Mouse (Mus musculus): ENCODE results near the gene Trim24.
A peak's percentile ranks its signal among the peaks of the same experiment; 100 is the strongest.

Gene Trim24

GRCm38 (mm10) chr6:37863961-37864730 lies 6.5 kb upstream of the Trim24 start:
- no peak for DNase-seq (ENCODE audit: low spot score in 2 of 2)

DNA sequence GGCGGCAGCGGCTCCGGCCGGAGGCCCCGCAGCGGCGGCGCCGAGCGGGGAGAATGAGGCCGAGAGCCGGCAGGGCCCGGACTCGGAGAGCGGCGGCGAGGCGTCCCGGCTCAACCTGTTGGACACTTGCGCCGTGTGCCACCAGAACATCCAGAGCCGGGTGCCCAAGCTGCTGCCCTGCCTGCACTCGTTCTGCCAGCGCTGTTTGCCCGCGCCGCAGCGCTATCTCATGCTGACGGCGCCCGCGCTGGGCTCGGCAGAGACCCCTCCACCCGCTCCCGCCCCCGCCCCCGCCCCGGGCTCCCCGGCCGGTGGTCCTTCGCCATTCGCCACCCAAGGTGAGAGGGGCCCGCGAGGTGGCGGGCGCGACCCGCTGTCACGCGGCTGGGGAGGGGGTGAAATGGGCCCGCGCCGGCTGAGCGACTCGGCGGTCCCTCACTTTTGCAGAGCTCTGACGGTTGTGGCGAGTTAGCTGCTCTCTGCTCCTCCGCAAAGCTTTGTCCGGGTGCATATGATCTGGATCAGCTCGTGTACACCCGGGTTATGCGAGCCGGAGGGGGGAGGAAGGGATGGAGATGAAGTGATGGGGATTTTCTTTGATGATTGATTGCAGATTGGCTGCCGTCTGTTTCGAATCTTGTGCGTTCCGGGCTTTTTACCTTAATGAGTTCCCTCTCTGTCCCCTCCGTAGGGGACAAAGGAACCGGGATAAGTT lies 683 bp downstream of the Trim24 start:
- DNase-seq (ENCODE audit: low spot score in 2 of 2): peak; percentile 39 to 64

DNA sequence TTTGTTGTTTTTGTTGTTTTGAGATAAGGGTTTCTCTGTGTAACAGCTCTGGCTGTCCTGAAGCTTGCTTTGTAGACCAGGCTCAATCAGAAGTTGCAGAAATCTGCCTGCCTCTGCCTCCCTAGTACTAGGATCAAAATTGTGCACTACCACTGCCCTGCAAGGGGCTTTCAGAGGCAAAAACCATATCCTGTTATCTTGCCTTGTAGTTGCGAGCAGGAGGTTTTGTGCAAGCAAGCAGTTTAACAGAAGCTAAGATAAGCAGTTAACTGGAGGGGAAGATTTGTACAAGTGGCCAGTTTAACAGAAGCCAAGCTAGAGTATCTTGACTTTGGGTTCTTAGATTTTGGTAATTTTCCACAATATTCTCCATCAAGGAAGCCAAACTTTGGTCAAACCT lies 2.2 kb downstream of the Trim24 start:
- no peak for DNase-seq (ENCODE audit: low spot score in 2 of 2)

DNA sequence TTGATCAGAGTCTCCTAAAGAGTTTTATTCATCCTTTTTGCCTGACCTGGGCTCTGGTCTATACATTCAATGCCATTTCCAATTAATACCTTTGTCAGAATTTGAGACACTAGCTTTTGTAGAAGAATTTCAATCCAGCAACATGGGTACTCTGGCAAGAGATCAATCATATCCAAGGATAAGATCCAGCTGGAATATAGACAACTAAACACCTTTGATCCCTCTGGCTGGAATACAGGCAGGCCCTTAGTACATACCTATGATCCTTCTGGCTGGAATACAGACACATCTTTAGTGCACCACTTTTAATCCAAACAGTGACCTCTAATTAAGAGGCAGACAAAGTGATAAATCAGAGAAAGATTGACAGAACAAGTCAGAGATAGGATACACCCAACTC lies 3.1 kb downstream of the Trim24 start:
- DNase-seq (ENCODE audit: low spot score in 2 of 2): no peak

DNA sequence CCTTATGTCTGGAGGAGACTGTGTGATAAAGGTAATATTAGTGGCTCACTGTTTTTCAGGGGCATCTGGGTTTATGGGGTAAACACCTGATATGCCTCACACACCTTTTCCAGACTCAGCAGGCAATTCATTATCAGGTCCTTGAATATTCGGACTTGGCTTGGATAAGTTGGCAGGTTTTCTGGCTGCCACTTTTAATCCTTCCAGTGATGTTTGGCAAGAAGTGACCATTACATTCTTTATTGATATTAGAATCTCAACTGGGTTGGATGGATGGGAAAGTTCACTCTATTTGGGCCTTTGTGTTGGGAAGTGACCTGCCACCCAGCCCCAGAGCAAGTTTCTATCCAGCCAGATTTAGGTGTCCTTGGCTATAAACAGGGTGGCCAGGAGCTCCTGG lies 7.6 kb downstream of the Trim24 start:
- no peak for DNase-seq (ENCODE audit: low spot score in 2 of 2)

GRCm38 (mm10) chr6:37880586-37880985 lies 10.0 kb downstream of the Trim24 start:
- DNase-seq (ENCODE audit: low spot score in 2 of 2): no peak

DNA sequence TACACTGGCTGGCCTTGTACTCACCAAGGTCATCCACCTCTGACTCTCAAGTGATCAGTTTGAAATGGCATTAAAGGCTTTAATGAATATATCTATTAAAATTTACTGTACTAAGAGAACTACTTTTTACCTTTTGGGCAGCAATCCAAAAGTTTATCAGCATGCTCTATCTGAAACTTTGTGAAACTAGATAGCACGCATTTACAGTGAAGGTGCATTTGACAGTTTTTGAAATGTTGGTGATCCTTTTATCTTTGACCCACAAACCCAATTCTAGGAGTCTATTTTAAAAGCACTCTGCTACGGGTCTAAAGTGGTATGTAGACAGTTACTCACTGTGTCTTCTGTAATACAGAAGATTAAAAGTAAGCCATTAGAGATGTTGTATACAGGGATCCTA lies 23.0 kb downstream of the Trim24 start:
- DNase-seq (ENCODE audit: low spot score in 2 of 2): no peak

DNA sequence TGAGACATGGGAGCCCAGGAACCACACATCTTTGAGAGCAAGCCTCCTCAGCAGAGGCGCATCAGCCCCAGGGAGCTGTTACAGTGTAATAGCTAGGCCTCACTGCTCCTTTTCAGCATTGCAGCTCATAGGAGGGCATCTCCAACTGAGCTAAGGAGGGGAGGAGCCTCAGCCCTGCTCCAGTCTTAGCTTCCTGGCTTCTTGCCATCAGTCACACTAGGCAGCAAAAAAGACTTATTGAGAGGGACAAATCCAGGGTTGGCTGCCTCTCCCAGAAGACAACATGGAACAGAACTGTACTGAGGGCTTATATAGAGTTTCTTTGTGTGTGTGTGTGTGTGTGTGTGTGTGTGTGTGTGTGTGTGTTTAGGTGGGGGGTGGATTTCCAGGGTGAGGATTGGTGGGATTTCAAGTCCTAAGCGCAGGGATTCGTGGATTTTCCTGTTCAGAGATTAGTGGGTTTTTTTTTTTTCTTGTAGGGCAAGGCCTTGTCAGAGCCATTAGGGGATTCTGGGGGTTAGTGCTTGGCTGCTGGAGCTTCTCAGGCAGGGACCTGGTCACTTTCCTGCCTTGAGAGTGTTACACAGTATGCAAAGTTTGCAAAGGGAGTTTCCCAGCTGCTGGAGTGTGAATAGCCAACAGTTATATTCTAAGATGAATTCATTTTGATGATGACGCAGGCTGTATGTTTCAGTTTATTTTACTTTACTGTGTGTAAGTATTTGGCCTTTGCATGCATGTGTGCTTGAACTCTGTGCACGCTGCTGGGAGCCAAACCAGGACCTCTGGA lies 25.2 kb downstream of the Trim24 start:
- no peak for DNase-seq (ENCODE audit: low spot score in 2 of 2)

DNA sequence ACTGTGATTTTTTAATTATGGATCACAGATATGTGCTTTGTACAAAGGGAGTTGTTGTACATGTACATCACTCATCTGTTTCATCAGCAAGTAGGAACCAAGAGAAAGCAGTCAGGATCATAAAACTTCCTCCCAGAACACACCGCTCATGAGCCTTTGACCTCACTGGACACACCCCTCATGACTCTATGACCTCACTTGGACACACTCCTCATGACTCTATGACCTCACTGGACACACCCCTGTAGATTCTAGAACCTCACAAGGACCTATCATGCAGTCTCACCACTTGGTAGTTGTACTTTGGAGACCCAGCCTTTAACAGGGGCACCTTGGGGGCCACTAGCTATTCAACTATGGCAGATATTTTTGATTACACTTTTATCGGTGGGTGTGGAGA lies 29.6 kb downstream of the Trim24 start:
- no peak for DNase-seq (ENCODE audit: low spot score in 2 of 2)

- no peak for DNase-seq (ENCODE audit: low spot score in 2 of 2)
Observed at GRCm38 (mm10) chr6:37901791-37902190, 31.2 kb downstream of the Trim24 start.

- DNase-seq (ENCODE audit: low spot score in 2 of 2): no peak
Observed at GRCm38 (mm10) chr6:37903810-37904209, 33.2 kb downstream of the Trim24 start.

- DNase-seq (ENCODE audit: low spot score in 2 of 2): no peak
Observed at GRCm38 (mm10) chr6:37913525-37913924, 42.9 kb downstream of the Trim24 start.

- no peak for DNase-seq (ENCODE audit: low spot score in 2 of 2)
Observed at GRCm38 (mm10) chr6:37925104-37925503, 54.5 kb downstream of the Trim24 start.

DNA sequence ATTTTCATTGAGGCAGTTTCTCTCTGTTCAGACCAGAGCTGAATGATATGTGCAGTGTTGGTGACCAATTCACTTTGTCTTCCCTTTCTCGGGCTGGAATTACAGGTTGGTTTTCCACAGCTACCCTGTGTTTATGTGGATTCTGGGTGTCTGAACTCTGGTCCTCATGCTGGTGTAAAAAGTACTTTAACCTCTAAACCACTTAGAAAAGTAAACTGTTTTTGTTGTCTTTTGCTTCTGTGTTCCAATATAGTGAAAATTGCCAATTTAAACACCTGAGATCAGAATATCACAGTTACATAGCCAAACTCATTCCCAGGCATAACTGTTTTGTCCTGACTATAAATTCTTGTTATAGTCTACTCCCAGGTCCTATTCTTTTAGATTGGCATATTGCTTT lies 56.1 kb downstream of the Trim24 start:
- no peak for DNase-seq (ENCODE audit: low spot score in 2 of 2)

- DNase-seq (ENCODE audit: low spot score in 2 of 2): no peak
Observed at GRCm38 (mm10) chr6:37936498-37936897, 65.9 kb downstream of the Trim24 start.

DNA sequence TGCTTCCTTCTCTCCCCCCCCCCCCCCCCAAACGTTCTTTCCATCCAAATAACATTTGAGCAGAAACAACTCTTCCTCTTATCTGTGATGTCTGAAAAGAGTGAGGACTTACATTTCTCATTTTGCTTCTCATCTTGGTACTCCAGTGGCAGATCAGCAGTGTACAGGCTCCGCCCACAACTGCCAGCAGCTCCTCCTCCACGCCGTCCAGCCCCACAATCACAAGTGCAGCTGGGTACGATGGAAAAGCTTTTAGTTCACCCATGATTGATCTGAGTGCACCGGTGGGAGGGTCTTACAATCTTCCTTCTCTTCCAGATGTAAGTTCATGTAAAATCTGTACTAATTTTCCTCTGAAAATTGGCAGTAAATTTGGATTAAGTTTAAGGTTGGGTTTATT lies 80.7 kb downstream of the Trim24 start:
- DNase-seq (ENCODE audit: low spot score in 2 of 2): no peak

DNA sequence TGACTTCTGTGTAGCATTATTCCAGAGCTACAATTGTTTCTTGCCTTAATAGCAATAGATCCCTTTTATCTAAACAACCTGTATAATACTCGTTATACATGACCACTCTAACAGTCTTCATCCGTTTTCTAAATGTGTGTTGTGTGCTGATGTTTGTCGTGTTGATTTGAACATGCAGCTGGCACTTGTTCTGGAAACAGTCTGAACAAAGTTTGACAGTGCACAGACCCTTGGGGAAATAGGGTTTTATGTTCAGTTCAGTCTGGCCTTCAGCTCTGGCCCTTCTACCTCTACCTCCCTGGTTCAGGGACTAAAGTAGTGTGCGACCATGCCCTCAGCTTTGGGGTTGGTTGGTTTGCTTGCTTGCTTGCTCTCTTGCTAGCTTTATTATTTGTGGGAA lies 96.8 kb downstream of the Trim24 start:
- no peak for DNase-seq (ENCODE audit: low spot score in 2 of 2)

- DNase-seq (ENCODE audit: low spot score in 2 of 2): no peak
Observed at GRCm38 (mm10) chr6:38007459-38007858, 136.8 kb downstream of the Trim24 start.

DNA sequence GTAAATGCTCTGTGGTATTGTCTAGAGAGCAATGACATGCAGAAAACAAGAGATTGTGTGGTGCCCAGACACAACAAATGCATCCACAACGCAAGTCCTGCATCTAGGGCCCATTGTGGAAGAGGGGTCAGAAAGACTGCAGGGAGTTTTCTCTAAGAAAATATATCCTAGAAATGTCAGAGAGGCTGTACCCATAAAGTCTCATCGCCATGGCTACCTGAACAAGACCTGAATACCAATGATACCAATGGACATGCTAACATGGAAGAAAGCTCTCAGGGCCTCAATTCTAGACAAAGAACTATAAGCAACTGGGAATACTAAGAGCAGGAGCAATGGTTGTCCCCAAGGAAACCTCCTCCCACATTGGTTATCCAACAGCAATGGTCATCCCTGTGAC lies 142.2 kb downstream of the Trim24 start:
- DNase-seq (ENCODE audit: low spot score in 2 of 2): no peak

Data from urinary bladder, postnatal 4 days (tissue).